Mouse (Mus musculus): Measurements from ENCODE around the gene Dlg2. TPM values are rescaled to one million over a fixed set of nuclear protein-coding genes. Genes with fewer than 3 reads are reported as not detected.

Dlg2 gene
- total RNA-seq, 2 experiments from 2014 or later, result 0.25 to 0.54 TPM

DNA sequence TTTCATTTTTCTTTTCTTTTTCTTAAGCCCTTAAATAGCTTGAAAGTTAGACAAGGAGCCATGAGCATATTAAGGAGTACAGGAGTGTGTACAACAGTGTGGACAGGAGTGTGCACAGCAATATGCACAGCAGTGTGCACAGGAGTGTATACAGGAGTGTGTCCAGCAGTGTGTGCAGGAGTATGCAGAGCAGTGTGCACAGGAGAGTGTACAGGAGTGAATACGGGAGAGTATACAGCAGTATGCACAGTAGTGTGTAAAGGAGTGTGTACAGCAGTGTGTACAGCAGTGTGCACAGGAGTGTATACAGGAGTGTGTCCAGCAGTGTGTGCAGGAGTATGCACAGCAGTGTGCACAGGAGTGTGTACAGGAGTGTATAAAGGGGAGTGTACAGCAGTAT, 1671.0 kb downstream of the Dlg2 start:
- ATAC-seq (replicated peaks; ENCODE audit: poor library complexity), result no peak

DNA sequence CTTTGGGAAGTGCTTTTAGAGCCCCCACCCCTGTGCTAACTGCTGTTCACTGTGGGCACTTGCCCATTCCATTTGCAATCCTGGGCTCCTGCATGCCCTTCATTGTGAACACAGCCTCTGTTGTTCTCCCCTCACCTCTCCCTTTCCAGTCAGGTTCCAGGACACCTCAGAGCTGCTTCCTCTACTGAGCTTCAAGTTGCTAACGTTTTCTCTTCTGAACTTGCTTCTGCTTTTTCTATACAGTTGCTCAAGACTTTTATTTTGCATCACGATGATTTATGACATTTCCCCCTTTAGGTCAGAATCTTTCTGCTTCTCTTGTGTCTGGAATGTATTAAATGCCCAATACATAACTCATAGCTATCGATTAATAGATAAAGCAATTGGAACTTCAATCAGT, 1674.3 kb downstream of the Dlg2 start:
- ATAC-seq (replicated peaks; ENCODE audit: poor library complexity), result peak; percentile 96

DNA sequence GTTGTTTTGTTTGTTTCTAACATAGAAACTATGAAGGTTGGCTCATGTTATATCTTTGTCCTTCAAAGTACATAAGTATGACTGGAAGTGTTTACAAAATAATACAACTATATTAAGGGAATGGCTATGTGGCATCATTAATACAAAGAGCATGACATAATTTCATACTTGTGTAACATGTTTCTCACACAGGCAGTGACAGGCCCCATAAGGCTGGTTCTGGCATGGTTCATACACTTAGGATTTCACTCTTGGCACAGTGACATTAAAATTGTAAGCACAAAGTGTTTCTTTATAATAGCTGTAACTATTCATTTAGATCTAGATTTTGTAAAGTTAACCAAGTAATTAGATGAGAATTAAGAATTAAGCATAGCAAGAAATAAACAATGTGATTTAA, 1678.1 kb downstream of the Dlg2 start:
- ATAC-seq (replicated peaks; ENCODE audit: poor library complexity), result no peak

DNA sequence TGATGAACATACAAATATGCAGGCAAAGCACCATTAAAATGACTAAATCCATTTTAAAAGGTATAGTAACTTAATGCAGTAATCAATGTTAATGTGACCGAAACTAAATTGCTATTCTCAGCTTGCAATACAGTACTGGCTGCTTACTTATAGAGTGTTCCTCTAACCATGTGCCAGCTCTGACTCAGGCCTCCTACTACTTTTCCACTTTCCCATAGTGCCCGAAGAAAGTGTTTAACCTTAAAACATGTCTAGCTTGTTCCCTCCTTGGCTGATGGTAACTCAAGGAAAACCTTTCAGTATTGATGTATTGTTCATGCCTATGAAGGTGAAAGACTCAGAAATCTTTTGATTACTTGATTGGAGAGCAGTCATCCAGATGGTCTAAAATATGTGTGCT, 1686.7 kb downstream of the Dlg2 start:
- ATAC-seq (replicated peaks; ENCODE audit: poor library complexity), result no peak

DNA sequence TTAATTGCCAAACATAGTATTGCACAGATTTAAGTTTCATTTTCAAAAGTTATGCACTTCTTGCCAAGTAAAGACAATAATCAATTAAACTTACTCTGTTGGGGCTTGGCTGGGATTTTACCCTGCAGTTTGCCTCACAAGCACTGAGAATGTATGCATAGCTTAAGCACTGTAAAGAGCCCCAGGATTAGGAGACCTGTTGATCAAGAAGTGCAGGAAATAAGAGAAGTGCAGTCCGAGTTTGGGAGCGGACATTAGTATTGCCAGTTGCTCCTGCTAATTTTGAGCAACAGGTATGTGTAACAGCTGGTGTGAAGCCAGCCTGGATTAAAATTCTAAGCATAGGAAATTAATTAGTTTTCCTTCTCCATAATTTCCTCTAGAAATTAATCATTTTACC, 1687.8 kb downstream of the Dlg2 start:
- ATAC-seq (replicated peaks; ENCODE audit: poor library complexity), result no peak

DNA sequence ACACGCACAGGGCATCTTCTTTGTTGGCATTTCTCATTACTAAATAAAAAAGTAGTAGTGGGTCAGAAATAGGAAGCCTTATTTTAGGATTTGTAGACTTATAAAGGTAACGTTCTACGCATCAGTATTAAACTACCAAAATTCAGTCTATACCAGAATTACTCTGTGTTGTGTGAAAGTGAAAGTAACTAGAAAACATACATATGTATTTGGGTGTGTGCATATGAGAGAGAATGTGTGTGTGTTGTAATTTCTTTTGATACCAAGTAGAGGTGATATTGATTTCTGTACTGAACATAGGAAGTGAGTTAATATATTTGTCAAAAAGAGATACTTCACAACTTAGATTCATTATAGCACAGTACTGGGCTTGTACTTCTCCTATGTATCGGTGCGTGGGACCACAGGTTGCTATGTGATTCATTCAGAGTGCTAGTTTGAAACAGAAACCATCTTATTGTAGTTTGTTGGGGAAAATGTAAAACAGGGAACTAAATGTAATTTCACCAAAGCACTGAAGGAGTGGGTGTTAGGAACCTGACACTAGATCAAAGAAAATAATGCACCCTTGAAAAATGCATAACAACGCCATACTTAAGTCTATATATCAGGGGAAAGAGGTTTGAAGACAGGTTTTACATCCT, 1688.5 kb downstream of the Dlg2 start:
- ATAC-seq (replicated peaks; ENCODE audit: poor library complexity), result peak; percentile 50

DNA sequence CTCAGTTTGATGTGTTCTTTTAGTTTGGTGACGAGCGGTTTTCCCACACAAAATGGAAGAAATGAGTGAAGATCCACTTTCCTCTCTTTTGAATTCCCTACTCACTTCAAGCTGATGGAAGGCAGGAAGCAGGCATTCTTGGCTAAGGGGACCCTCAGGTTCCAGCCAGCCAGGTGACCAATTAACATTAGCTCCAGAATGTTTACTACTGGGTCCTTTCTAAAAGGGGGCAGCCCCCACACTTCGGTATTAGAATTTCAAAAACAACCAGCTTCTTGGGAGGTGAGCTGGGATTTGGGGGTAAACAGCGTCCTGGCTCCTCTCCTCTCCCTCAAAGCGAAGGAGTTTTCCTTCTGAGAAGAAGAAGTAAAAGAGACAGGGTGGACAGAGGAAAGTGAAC, 1703.6 kb downstream of the Dlg2 start:
- ATAC-seq (replicated peaks; ENCODE audit: poor library complexity), result no peak

DNA sequence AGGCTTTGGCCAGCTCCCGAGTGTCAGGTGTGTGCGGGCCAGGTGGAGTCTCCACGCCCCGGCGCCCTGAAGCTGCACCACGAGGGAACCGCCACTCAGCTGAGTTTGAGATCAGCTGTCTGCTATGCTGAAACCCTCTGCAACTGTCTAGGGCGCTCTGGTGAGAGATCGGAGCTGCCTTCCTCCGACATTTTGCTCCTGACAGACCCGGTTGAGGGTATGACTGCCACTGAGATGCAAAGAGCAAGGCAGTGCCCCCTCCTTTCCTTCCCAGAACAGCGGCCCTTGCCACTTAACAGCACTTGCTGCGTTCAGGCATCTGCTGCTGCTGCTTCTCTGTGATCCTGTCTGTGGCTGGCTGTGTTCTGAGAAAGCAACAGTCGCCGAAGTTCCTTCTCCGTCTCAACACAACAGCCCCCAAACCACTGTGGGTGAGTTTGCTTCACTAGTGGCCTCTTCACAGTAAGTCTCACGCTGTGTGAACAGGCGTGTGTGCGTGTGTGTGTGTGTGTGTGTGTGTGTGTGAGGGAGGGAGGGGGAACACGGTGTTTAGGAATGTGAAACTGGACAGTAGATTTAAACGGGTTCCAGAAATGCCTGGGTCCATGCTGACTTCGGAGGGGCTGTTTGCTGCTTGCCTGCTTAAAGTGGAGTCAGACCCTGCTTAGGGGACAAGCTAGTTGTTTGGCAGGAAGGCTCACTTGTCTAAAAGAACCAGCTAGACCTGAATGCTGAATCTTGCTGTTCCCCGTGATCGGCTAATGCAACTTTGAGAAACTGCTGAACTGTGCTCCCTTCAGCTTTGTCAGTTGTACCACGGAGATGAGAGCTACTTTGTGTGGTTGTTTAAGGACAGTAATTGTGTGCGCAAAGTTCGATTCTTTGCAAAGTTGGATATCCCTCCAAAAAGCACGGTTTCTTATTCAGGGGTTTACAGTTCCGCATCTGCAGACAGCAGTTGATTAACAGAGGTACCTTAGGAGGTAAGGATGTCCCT, 1704.4 kb downstream of the Dlg2 start:
- ATAC-seq (replicated peaks; ENCODE audit: poor library complexity), result peak; percentile 59

DNA sequence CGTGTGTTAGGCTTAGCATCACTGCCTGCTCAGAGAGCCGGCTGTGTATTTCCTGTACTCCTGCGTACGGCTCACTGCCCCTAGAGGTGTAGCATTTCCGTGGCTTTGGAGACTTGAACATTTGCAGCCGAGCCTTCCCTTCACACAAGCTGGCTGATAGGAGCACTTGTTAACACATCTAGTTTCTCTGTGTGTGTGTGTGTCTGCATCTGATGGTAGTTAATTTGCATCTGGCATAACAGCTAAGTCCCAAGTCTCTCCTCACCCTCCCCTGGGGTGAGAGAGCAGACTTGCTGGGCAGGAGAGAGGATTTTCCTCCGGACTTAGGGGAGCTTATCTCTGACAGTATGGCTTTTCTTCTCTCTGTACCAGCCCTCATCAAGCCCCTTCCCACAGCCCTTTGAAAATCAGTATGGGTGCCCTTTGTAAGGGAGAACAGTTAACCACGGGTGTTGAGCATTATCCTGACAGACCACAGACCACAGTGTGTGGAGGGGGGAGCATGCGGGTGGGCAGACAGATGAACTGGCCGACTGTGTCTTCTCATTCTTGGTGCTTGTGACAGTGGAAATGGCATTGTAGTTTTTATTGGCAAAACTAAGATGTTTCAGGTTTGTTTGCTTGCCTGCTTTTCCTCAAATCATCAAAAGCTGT, 1705.6 kb downstream of the Dlg2 start:
- peak; percentile 43 for ATAC-seq (replicated peaks; ENCODE audit: poor library complexity)

DNA sequence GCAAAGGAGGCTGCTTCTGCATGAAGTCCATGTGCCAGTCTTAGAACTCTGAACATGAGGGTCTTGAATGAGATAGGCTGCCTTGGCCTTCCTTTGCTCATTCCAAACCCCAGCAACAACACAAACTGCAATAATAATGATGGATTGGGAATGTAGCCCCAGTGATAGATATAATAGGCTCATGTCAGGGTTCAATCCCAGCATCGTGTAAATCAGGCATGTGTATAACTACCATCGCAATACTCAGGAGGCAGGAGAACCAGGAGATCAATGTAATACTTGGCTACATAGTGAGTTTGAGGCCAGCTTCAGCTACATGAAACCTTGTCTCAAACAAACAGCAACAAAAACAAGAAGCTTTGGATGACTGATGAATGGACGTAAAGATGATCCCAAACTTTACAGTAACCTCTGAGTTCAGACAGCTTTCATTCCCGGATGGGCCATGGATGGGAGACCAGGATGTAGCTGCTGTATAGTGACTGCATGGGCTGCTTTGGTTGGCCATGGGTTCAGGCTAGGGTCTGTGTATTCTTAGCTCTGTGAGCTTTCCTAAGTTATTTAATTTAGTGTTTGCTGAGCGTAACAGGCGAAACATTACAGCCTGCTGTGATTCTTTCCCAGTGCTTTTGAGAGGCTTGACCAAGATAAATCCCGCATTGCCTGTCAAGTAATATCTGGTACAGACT, 1708.0 kb downstream of the Dlg2 start:
- ATAC-seq (replicated peaks; ENCODE audit: poor library complexity), result no peak

DNA sequence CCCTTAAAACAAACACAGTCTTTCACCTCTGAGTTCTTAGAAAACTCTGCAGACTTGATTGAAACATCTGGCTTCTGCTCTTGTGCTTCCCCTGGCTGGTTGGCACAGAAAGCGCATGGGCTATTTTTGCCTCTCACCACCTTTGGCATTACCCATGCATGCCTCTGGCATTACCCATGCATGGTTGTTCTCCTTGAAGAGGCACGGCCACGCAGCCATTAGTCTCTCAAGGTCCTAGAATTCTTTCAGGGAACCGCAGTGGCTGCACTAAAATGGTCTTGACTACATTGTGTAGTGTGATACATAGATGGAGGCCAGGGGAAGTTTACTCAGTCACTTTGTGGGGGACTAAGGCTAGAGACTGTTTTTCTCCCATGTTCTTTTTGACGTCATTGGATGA, 1709.9 kb downstream of the Dlg2 start:
- no peak for ATAC-seq (replicated peaks; ENCODE audit: poor library complexity)

DNA sequence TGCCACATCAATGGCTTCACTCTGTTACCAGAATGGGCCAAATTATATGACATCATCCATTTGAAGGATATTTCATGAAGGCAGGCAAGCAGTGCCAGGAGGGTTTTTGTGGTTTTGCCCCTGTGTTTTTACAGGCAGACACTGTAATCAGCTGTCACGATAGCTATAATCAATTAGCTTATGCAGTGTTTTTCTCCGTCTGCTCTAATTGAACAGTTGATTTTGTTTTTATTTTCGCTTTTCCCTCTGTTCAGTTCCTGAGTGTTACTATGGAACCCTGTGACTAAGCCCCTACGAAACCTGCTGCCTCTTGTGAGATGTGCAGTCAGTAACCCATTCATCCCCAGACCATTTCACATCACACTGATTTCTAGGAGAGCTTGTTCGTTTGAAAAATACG, 1712.7 kb downstream of the Dlg2 start:
- ATAC-seq (replicated peaks; ENCODE audit: poor library complexity), result no peak

DNA sequence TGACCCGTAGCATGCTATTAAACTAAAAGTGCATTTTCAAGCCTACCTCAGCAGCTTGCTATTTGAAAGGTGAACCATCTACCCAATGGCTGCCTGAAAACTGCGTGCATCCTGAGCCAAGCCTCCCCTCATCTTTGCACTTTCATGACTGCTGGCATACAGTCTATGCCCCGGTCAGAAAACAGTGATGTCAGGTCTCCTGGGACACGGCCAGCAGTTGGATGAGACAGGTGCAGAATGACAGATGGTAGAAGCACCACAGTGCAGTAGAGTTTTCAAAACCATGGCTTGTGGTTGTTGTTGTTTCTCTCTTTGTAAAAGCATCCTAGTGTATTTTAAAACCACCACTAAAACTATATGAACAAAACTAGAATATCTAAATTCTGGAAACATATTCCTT, 1719.5 kb downstream of the Dlg2 start:
- ATAC-seq (replicated peaks; ENCODE audit: poor library complexity), result no peak

DNA sequence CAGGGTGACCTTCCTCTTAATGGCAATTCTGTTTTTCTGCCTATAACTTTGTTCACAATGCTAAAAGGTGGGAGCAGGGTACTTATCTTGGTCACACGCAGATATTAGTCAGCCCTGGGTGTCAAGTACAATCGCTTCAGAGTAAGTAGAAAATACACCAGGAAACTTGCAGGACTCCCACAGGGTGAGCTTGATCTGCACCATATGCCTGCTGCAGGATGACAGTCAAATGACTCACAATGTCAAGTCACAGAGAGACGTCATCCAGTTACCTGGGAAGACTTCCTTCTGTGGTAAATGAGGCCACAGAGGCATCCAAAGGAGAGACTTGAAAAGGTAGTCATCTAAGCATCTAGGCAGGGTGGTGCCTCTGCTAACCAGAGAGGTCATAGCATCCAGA, 1721.1 kb downstream of the Dlg2 start:
- ATAC-seq (replicated peaks; ENCODE audit: poor library complexity), result no peak

DNA sequence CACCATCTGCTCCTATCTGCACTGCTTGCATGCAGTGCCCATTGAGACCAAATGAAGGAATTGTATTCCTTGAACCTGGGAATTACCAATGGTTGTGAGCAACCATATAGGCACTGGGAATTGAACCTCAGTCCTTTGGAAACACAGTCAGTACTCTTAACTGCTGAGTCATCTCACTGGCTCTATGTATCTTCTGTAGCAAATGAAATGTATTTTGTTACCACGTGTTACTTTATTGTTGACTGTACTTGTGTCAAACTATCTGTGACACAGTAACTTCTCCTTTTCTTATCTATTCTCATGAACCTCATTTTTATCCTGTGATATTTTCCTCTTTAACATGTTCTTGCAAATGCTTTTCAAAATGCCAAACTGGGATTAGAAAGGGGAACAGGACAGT, 1722.7 kb downstream of the Dlg2 start:
- peak; percentile 60 for ATAC-seq (replicated peaks; ENCODE audit: poor library complexity)

DNA sequence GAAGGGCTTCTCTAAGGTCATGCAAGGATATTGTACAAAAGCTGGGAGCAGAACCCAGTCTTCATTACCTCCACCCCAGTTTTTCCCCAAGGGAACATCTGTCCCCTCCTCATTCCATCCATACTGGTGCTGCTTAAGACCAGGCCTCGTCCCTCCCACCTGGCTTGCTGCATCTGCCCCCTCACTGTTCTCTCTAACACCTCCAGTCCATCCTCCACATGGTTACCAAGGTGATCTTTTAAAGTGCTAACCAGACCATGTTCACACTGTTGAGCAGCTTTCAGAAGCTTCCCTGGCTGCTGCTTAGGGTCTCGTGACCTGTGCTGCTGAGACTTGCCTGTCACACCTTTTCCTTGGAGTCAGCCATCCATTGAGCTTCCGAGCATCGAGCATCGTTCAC, 1734.2 kb downstream of the Dlg2 start:
- ATAC-seq (replicated peaks; ENCODE audit: poor library complexity), result no peak

DNA sequence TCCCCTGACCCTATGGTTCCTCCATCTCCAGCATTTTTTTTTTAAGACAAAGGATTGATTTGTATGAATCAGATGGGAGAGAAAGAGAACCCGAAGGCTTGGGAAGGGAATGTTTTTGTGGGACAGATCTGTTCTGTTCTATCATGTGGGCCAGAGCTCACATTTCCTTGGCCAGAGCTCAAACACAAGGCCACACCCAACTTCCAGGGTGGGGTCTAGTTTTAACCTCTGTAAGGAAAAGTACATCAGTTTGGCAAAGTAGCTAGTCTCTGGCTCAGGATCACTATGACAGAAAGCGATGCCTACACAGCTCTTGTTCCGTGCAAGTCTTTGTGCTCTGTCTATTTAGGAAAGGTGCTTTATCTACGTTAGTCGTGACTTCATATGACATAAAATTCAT, 1737.3 kb downstream of the Dlg2 start:
- no peak for ATAC-seq (replicated peaks; ENCODE audit: poor library complexity)

DNA sequence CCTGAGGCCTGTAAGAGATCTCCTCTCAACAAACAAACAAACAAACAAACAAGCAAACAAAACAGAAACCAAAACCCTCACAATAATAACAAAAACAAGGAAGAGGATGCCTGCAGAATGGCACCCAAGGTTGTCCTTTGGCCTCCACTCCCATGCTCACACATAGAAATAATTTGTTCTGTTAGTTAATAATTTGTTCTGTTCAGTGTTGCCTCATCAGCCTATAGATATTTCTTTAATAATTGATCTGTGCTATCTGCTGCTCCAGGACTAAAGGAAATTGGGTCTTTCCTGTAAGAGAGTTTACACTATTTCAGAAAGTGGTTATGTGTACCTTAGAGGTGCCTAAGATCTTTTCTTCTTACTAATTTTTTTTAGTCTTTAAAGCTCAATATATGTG, 1741.7 kb downstream of the Dlg2 start:
- ATAC-seq (replicated peaks; ENCODE audit: poor library complexity), result no peak

DNA sequence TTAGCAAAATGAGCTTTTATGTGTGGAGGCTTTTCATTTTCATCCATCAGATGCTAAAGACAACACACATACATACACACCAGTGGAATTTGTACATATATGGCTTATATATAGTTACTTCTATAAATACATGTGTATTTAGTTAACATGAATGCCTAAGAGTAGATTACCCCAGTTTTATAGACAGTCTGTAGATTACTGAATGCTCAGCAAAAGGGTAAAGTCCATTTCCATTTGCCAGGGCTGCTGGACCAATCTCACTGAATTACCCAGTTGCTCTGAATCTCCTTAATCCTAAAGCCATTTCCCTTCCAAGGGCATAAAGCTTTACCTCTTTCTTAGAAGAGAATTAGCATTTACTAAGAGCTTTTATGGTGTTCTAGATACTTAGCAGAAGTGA, 1744.1 kb downstream of the Dlg2 start:
- no peak for ATAC-seq (replicated peaks; ENCODE audit: poor library complexity)

DNA sequence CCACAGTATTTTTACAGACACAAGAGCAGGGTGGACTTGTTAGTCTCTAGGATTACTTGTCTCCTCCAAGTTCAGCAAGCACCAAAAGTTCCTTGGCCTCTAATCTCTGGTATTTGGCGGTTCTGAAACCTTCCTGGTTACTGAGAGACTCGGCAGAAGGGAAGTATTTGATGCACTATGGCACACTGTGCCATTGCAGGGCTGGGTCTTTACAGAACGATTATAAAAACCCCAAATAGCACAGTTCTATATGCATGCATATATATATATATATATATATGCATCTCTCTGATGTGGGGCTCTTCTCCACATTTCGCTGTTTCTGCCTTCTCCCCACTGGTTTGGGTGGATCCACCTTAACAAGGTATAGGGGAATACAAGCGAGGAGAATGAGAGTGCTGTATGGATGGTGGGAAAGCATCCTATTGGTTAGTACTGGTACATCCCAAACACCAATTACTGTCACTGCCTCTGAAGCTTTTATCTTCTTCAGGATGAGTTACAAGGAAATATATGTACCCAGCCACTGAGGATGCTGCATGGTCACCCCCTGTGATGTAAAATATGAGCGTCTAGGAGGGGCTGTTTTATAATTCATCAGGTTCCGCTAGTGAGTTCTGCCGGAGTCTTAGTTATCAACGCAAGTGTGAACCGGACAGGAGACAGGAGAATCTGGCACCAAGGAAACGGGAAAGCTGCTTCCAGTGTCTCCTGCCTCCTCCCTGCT, 1758.2 kb downstream of the Dlg2 start:
- no peak for ATAC-seq (replicated peaks; ENCODE audit: poor library complexity)
